Mouse (Mus musculus) spleen, postnatal 14 days (tissue): Measurements from ENCODE around the gene Vars.
"Not testable (repeated sequence)": the region's sequence is repeated elsewhere in the genome, so short reads cannot be mapped to it uniquely, and the experiment has no call there.

Experiments used
- DNase-seq, 2 experiments: peaks; one replicate each; pipeline ENCODE4 v3.0.0; 2021 to 2022; ENCODE audit warnings: low spot score in 2 of 2

The Vars gene

GRCm38 (mm10) chr17:34971694-34972068 lies 29.1 kb upstream of the Vars start:
- not testable (repeated sequence) for DNase-seq

- DNase-seq = peak; percentile 24 to 39
Measured at GRCm38 (mm10) chr17:34972069-34972749, 28.6 kb upstream of the Vars start, which contains the start of the genes Hspa1a and Hspa1l. TSS of gene Hspa1a (minus strand) at chr17:34972156. TSS of gene Hspa1l (plus strand) at chr17:34972703.

DNA sequence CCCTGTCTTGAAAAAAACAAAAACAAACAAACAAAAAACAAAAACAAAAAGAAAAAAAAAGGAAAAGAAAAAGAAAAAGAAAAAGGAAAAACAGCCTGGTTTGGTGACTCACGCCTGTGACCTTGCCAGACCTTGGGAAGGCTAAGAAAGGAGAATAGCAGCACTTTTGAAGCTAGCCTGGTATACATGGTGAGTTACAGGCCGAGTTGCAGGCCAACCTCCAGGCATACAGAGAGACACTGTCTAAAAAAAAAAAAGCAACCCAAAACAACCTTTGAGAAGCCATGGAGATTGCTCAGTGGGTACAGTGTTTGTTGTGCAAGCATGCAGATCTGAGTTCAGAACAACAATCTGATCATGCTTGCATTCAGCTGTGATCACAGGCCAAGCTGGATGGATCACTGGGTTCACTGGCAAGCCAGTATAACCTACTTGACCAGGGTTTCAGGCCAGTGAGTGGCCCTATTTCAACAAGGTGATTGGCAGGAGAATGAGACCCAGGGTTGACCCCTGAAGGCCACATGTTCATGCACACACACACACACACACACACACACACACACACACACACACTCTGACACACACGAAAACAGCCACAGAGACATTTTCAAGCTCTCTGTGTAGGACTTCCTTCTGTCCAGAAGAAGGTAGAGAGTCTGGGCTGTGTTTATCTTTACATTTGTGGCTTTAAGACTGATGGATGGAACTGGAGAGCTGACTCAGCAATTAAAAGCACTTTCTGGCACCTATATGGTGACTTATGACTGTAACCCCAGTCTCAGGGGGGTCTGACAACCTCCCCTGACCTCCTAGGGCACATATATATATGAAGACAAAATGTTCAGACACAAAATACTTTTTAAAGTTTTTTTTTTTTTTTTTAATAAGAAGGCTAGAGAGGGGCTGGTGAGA lies 24.9 kb upstream of the Vars start:
- DNase-seq = no peak

DNA sequence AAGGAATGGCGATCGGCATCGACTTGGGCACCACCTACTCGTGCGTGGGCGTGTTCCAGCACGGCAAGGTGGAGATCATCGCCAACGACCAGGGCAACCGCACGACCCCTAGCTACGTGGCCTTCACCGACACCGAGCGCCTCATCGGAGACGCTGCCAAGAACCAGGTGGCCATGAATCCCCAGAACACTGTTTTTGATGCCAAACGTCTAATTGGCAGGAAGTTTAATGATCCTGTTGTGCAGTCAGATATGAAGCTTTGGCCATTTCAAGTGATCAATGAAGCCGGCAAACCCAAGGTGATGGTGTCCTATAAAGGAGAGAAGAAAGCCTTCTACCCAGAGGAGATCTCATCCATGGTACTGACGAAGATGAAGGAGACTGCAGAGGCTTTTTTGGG lies 23.8 kb upstream of the Vars start:
- no peak for DNase-seq

- DNase-seq = no peak
Measured at GRCm38 (mm10) chr17:34978239-34978638, 22.5 kb upstream of the Vars start.

DNA sequence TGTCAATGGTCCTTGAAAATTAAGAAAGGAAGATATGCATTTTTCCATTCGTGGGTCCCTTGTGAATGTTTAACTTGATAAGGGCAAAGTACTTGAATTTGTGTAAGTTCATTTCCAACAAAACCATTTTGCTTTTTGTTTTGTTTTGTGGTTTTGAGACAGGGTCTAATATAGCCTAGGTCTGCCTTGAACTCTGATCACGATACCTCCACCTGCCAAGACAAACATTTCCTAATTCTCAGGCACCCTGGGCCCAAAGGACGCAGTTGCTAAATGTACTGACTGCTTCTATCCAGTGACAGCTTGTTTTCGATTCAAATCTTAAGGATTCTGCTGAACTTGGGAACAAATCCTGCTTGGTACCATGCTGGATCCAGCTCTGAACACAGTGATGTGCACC lies 21.2 kb upstream of the Vars start:
- DNase-seq = no peak

DNA sequence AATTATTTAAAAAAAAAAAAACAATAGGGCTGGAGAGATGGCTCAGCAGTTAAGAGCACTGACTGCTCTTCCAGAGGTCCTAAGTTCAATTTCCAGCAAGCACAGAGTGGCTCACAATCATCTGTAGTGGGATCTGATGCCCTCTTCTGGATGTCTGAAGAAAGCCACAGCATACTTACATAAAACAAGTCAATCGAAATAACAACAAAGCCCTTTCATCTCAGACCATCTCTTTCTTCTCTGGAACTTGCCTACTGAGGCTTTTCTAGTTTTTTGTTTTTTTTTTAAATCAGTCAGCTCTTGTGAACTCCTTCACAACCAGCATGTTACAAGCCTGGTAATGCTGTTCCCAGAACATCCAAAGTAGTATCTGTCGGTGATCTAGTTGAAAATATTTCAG lies 20.1 kb upstream of the Vars start:
- DNase-seq = no peak

GRCm38 (mm10) chr17:34981690-34982180 lies 19.1 kb upstream of the Vars start, which contains the start of gene Lsm2:
TSS of gene Lsm2 (plus strand) at chr17:34981862.
- peak; percentile 75 to 84 for DNase-seq

- DNase-seq = no peak
Measured at GRCm38 (mm10) chr17:34982328-34982727, 18.5 kb upstream of the Vars start.

- no peak for DNase-seq
Measured at GRCm38 (mm10) chr17:34984218-34984617, 16.6 kb upstream of the Vars start.

- no peak for DNase-seq
Measured at GRCm38 (mm10) chr17:34994751-34995150, 6.0 kb upstream of the Vars start.

GRCm38 (mm10) chr17:34995192-34995591 lies 5.6 kb upstream of the Vars start:
- DNase-seq = not testable (repeated sequence)

DNA sequence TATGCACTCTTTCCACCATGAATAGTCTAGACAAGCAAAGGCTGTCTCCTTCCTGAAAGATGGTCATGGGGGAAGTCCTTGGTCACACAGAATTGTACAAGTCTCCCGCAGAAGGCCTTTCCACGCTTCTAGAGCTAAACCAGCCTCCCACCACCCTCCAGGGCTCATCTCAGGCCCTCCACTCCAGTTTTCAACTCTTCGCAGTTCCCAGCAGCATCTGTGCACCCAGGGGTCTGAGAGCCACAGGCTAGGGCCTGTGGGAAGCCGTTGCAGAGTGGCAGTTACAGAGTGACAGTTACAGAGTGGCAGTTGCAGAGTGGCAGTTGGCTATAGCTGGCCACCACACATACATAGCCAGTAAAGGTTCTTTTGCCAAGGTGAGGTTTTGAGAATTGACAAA lies 4.9 kb upstream of the Vars start:
- DNase-seq = not testable (repeated sequence)

DNA sequence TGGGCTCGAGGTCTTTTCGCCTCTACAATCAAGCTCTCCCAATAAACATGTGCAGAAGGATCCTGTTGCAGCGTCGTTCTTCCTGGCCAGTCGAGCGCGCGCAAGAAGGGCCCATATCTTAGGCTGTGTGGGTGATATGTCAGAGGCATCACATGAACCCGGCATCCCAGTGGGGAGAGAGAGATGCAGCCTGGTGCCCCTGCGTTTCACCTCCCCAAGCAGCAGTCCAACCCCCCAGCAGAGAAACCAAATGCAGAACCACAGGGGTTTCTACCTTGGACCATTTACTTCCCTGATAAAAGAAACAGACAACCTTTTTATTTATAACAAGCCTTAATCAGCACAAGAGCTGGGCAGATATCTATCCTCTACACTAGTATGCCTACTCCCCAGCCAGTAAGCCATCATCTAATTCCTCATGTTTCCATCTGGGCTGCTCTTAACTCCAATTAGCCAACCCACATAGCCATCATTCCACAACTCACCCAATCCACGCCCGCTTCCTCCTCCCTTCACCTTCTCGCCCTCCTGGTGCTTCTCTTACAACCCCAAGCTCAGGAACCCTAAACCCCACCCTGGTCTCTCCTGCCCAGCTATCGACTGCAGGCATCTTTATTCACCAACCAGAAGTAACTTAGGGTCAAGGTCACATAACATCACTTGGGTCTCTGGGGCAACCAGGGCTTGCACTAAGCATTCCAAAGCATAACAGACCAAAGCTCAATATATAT lies 4.2 kb upstream of the Vars start:
- DNase-seq = no peak

GRCm38 (mm10) chr17:34997142-34997483 lies 3.7 kb upstream of the Vars start:
- DNase-seq = no peak

- DNase-seq = no peak
Measured at GRCm38 (mm10) chr17:34998526-34999430, 2.0 kb upstream of the Vars start.

DNA sequence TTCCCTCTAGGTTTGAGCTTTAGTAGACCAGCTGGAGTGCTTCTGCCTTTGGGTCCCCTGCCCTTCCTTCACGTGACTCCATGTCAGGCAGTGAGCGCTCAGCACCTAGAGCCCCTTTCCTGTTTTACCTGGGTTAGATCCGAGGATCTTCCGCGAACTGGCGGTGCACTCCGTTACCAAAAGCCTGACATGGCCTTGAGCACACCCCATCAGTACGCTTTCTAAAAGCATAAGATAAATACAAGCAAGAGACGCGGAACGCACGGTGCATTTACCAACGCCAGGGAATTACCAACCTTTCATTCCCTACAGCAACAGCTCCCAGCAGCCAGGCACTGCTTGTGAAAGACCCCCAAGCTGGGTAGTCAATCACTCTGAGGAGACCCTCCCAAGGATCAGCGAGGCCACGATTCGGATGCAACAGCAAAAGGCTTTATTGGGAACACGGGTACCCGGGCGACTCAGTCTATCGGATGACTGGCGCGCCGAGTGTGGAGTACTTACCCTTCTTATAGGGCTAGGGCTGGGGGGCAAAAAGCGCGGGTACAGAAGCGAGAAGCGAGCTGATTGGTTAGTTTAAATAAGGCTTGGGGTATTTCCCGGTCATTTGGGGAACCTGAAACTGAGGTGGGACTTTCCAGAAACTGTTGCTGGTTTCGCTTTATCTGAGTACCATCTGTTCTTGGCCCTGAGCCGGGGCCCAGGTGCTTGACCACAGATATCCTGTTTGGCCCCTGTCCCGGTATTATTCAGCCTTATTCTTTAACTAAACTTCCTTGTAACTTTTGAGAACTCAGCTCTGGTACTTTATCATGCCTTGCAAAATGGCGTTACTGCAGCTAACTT lies 693 bp upstream of the Vars start:
- peak in 1 of 2 experiments; percentile 48 for DNase-seq

- DNase-seq = peak in 1 of 2 experiments; percentile 35
Measured at GRCm38 (mm10) chr17:35001452-35002152, 815 bp downstream of the Vars start.

- no peak for DNase-seq
Measured at GRCm38 (mm10) chr17:35002153-35002865, 1.5 kb downstream of the Vars start.
